Mouse (Mus musculus) right cerebral cortex, postnatal 4 days (tissue): ENCODE data around the gene Dph5.
"Not testable (repeated sequence)": the region's sequence is repeated elsewhere in the genome, so short reads cannot be mapped to it uniquely, and the experiment has no call there.

Experiments used
- DNase-seq: peaks from one replicate; pipeline ENCODE4 v3.0.0-alpha.2; 2022

The Dph5 gene

GRCm38 (mm10) chr3:115887427-115888309, at the start of gene Dph5:
Gene Dph5 (plus strand): TSS chr3:115887837.
- peak; percentile 80 for DNase-seq

GRCm38 (mm10) chr3:115844566-115844965, 43.1 kb upstream of the Dph5 start:
- no peak for DNase-seq

- DNase-seq: no peak
These were observed 42.5 kb upstream of the Dph5 start for GRCm38 (mm10) chr3:115845032-115845618.

GRCm38 (mm10) chr3:115845724-115846123, 41.9 kb upstream of the Dph5 start:
- no peak for DNase-seq

- DNase-seq: no peak
These were observed 41.5 kb upstream of the Dph5 start for GRCm38 (mm10) chr3:115846153-115846552.

GRCm38 (mm10) chr3:115848686-115849480, 38.8 kb upstream of the Dph5 start:
- no peak for DNase-seq

GRCm38 (mm10) chr3:115850946-115851345, 36.7 kb upstream of the Dph5 start:
- no peak for DNase-seq

GRCm38 (mm10) chr3:115854672-115855191, 32.9 kb upstream of the Dph5 start:
- no peak for DNase-seq

GRCm38 (mm10) chr3:115855576-115855975, 32.1 kb upstream of the Dph5 start:
- no peak for DNase-seq

GRCm38 (mm10) chr3:115856484-115857022, 31.1 kb upstream of the Dph5 start:
- DNase-seq: no peak

GRCm38 (mm10) chr3:115857436-115857835, 30.2 kb upstream of the Dph5 start:
- DNase-seq: no peak

GRCm38 (mm10) chr3:115858822-115859221, 28.8 kb upstream of the Dph5 start:
- no peak for DNase-seq

GRCm38 (mm10) chr3:115860780-115861179, 26.9 kb upstream of the Dph5 start:
- DNase-seq: not testable (repeated sequence)

- no peak for DNase-seq
These were observed 24.1 kb upstream of the Dph5 start for GRCm38 (mm10) chr3:115863487-115863886.

GRCm38 (mm10) chr3:115867150-115867549, 20.5 kb upstream of the Dph5 start:
- no peak for DNase-seq

- no peak for DNase-seq
These were observed 19.7 kb upstream of the Dph5 start for GRCm38 (mm10) chr3:115867901-115868300.

GRCm38 (mm10) chr3:115869360-115869759, 18.3 kb upstream of the Dph5 start:
- DNase-seq: no peak

- no peak for DNase-seq
These were observed 12.1 kb upstream of the Dph5 start for GRCm38 (mm10) chr3:115875551-115875950.

- DNase-seq: no peak
These were observed 10.5 kb upstream of the Dph5 start for GRCm38 (mm10) chr3:115877133-115877532.

GRCm38 (mm10) chr3:115884086-115884485, 3.6 kb upstream of the Dph5 start:
- no peak for DNase-seq

GRCm38 (mm10) chr3:115888310-115889106, 871 bp downstream of the Dph5 start:
- peak; percentile 33 for DNase-seq

GRCm38 (mm10) chr3:115892341-115892740, 4.7 kb downstream of the Dph5 start:
- no peak for DNase-seq
